Mouse (Mus musculus) cerebellum, adult 2 months (tissue): Measurements from ENCODE around the gene Npas3. TPM values are rescaled to one million over a fixed set of nuclear protein-coding genes. Genes with fewer than 3 reads are reported as not detected.

Experiments used
- DNase-seq, 2 experiments: peaks; one replicate each; pipeline ENCODE4 v3.0.0; 2021
- H3K27ac ChIP-seq: fragments of 200-500 bp; 2 replicates; pipeline ENCODE4 v1.5.1; 2012; ENCODE audit warnings: low read length, control low read depth, inconsistent platforms; ENCODE audit not compliant: insufficient read depth
- H3K27me3 ChIP-seq: fragments of 200-500 bp; 2 replicates; pipeline ENCODE4 v1.6.1; 2012; ENCODE audit warnings: inconsistent platforms, mild to moderate bottlenecking, low read length, moderate library complexity; ENCODE audit not compliant: control insufficient read depth, insufficient read depth
- H3K4me1 ChIP-seq: fragments of 200-500 bp; 2 replicates; pipeline ENCODE4 v1.6.1; 2011; ENCODE audit warnings: low read length; ENCODE audit not compliant: control insufficient read depth, insufficient read depth
- H3K4me3 ChIP-seq: fragments of 200-500 bp; replicated peaks from 2 replicates; pipeline ENCODE3; 2011; ENCODE audit warnings: mild to moderate bottlenecking, low read depth, low read length, control low read depth; ENCODE audit not compliant: insufficient read depth
- CTCF ChIP-seq: fragments of 200-500 bp; IDR thresholded peaks from 2 replicates; pipeline ENCODE4 v1.5.1; 2011; ENCODE audit warnings: low read depth, mild to moderate bottlenecking, control low read depth, low read length, moderate library complexity, borderline replicate concordance; ENCODE audit not compliant: insufficient read depth
- POLR2A ChIP-seq: fragments of 200-500 bp; IDR thresholded peaks from 2 replicates; pipeline ENCODE4 v1.6.1; 2011; ENCODE audit warnings: low read length, control low read depth, borderline replicate concordance; ENCODE audit not compliant: insufficient read depth
- WGBS: fragments of 180-500 bp; shearing (Covaris S2); methylation state at CpG from one replicate; pipeline ENCODE4 v1.1.7; 2018; 5-methylcytosine and 5-hydroxymethylcytosine counted together
- polyA plus RNA-seq: library from polyadenylated mRNA; depleted of rRNA; stranded (reverse); fragments of >200 nt; gene quantifications from 2 replicates; pipeline ENCODE4 v1.2.3, GENCODE M21; 2012; rRNA removed

Npas3 gene
- polyA plus RNA-seq = 13.3 and 14.2 TPM in 2 replicates

GRCm38 (mm10) chr12:53248101-53248727 lies at the start of gene Npas3:
Gene Npas3 (plus strand): TSS chr12:53248677.
- TF ChIP-seq POLR2A (no peak), CTCF (no peak)
- WGBS = under 1% methylated on average over 58 of the region's 62 CpGs

GRCm38 (mm10) chr12:53217141-53217540 lies 31.3 kb upstream of the Npas3 start:
- Histone ChIP-seq H3K4me1 (no peaks in the 10 kb centered on the region), H3K4me3 (no peak overlapping the region), H3K27me3 (no peaks in the 10 kb centered on the region), H3K27ac (no peak overlapping the region)
- no peak for DNase-seq
- TF ChIP-seq CTCF = no peak
- no peak for TF ChIP-seq POLR2A
- WGBS = 86% methylated on average over 15 of the region's 15 CpGs

More at GRCm38 (mm10) chr12:53248101-53248727, at the start of gene Npas3:
- DNase-seq = peak; percentile 33 to 39
- Histone ChIP-seq H3K27ac (no peak within 1 kb of the TSS; the same call in 1 of the 2 replicates), H3K27me3 (peaks cover 4% of the 10 kb centered on the region; the same call in 1 of the 2 replicates), H3K4me3 (peak within 1 kb of the TSS; percentile 51), H3K4me1 (no peaks in the 10 kb centered on the region)

- H3K27ac ChIP-seq = no peak overlapping the region
- no peaks in the 10 kb centered on the region for H3K4me1 ChIP-seq
- no peaks in the 10 kb centered on the region for H3K27me3 ChIP-seq
- TF ChIP-seq CTCF (no peak), POLR2A (no peak)
- no peak for DNase-seq
- 65% methylated on average over 4 of the region's 4 CpGs for WGBS
- no peak overlapping the region for H3K4me3 ChIP-seq
Observed at GRCm38 (mm10) chr12:53222742-53223141, 25.7 kb upstream of the Npas3 start.

- H3K4me3 ChIP-seq = no peak overlapping the region
- H3K27ac ChIP-seq = no peak overlapping the region
- H3K27me3 ChIP-seq = no peaks in the 10 kb centered on the region
- H3K4me1 ChIP-seq = no peaks in the 10 kb centered on the region
- TF ChIP-seq POLR2A = no peak
- DNase-seq = no peak
- WGBS = 65% methylated on average over 4 of the region's 4 CpGs
Observed at GRCm38 (mm10) chr12:53227356-53227755, 21.1 kb upstream of the Npas3 start.

- no peak for TF ChIP-seq CTCF
- TF ChIP-seq POLR2A = no peak
- H3K4me1 ChIP-seq = no peaks in the 10 kb centered on the region
- DNase-seq = no peak
- H3K4me3 ChIP-seq = no peak overlapping the region
- H3K27ac ChIP-seq = no peak overlapping the region
- no peaks in the 10 kb centered on the region for H3K27me3 ChIP-seq
- 70% methylated on average over 2 of the region's 2 CpGs for WGBS
Observed at GRCm38 (mm10) chr12:53229419-53229818, 19.1 kb upstream of the Npas3 start.

GRCm38 (mm10) chr12:53246181-53246580 lies 2.3 kb upstream of the Npas3 start:
- Histone ChIP-seq H3K27me3 (peaks cover 4% of the 10 kb centered on the region; the same call in 1 of the 2 replicates), H3K4me3 (no peak overlapping the region), H3K4me1 (no peaks in the 10 kb centered on the region), H3K27ac (no peak overlapping the region)
- 9% methylated on average over 12 of the region's 12 CpGs for WGBS
- TF ChIP-seq POLR2A (no peak), CTCF (no peak)
- DNase-seq = no peak

GRCm38 (mm10) chr12:53246581-53247490 lies 1.6 kb upstream of the Npas3 start:
- Histone ChIP-seq H3K4me1 (no peaks in the 10 kb centered on the region), H3K27ac (no peak overlapping the region), H3K4me3 (no peak overlapping the region), H3K27me3 (peaks cover 4% of the 10 kb centered on the region; the same call in 1 of the 2 replicates)
- under 1% methylated on average over 28 of the region's 28 CpGs for WGBS
- DNase-seq = peak; percentile 24 to 32
- TF ChIP-seq CTCF (no peak), POLR2A (no peak)
